Mouse (Mus musculus): ENCODE measurements at regions not wholly inside any gene's neighbourhood (a gene's known extent, or its start where the extent isn't known, plus 50 kb on each side); places are given as distances from the start of the nearest gene placed in this dataset.

- TF ChIP-seq CTCF (conservative IDR thresholded peaks at IDR 0.05; ENCODE audit: low read length), result no peak
- no peak for TF ChIP-seq NANOG (IDR thresholded peaks at IDR 0.05; ENCODE audit: borderline replicate concordance, low read length)
- no peak for TF ChIP-seq POU5F1 (IDR thresholded peaks at IDR 0.05; ENCODE audit: borderline replicate concordance, low read length)
These were observed 2660.3 kb upstream of the Gm12353 start for GRCm38 (mm10) chr4:16944901-16945300.
